Comparison of ENCODE assay signal across 17 mouse cellular contexts in the genomic region with DNA sequence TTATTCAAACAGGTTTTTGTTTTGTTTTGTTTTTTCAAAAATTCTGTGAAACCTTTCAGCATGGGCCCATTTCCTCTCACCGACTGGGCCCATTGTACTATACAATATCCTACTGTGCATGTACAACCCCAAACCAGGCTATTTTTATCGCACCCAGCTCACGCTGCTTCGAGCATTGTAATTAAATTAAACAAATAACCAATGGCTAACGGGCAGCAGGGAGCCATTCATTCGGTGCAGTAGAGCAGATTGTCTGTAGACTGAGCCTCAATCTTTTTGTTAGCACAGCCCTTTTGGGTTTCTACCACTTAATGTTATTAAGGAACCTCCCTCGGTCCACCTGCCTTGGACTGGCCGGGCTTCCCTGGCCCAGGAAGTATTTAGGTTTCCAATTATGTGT. TPM values are rescaled to one million over a fixed set of nuclear protein-coding genes. Genes with fewer than 3 reads are reported as not detected.
DNase-seq lines count a peak whose midpoint lies in the region; ATAC-seq lines count a peak whose summit lies in the region.
"Had no signal": no experiment of that assay in that cellular context is flagged by ENCODE, and none has a peak within 500 bp of the region (broad histone marks: within the 10 kb centered on the region; RNA-seq: fewer than 3 reads in every experiment).

No protein-coding gene starts in this region.

- H3K36me3 ChIP-seq in hindbrain, embryonic 13.5 days, result no peaks in the 10 kb centered on the region
- no peaks in the 10 kb centered on the region for H3K36me3 ChIP-seq in neural tube, embryonic 13.5 days
- H3K36me3 ChIP-seq in kidney, embryonic 15.5 days, result no peaks in the 10 kb centered on the region
- H3K36me3 ChIP-seq: limb, embryonic 12.5 days; stomach, embryonic 15.5 days had no signal

- peak overlapping the region; percentile 43 for H3K4me2 ChIP-seq in hindbrain, embryonic 13.5 days
- peak overlapping the region; percentile 39 for H3K4me2 ChIP-seq in neural tube, embryonic 13.5 days
- no peak overlapping the region for H3K4me2 ChIP-seq in kidney, embryonic 15.5 days
- H3K4me2 ChIP-seq: limb, embryonic 12.5 days; stomach, embryonic 15.5 days had no signal

- peak; percentile 63 for ATAC-seq in hindbrain, embryonic 13.5 days (ENCODE audit: low FRiP score)
- peak; percentile 73 for ATAC-seq in neural tube, embryonic 13.5 days (ENCODE audit: low read depth)
- no peak for ATAC-seq in kidney, embryonic 15.5 days (replicated peaks; ENCODE audit: low FRiP score)
- no peak for ATAC-seq in cerebellum, adult (ENCODE audit: insufficient number of reproducible peaks, low FRiP score, low TSS enrichment)

- peaks cover 18% of the 10 kb centered on the region for H3K27me3 ChIP-seq in hindbrain, embryonic 13.5 days
- H3K27me3 ChIP-seq in neural tube, embryonic 13.5 days, result peaks cover 13% of the 10 kb centered on the region
- H3K27me3 ChIP-seq in kidney, embryonic 15.5 days, result no peaks in the 10 kb centered on the region

- peaks cover 32% of the 10 kb centered on the region for H3K4me1 ChIP-seq in hindbrain, embryonic 13.5 days (replicated peaks)
- peaks cover 39% of the 10 kb centered on the region for H3K4me1 ChIP-seq in neural tube, embryonic 13.5 days (replicated peaks)
- H3K4me1 ChIP-seq in kidney, embryonic 15.5 days, result 0 out of 2 replicates have a peak, but pooled peaks cover 6% of the 10 kb centered on the region
- H3K4me1 ChIP-seq: stomach, embryonic 15.5 days had no signal

- H3K27ac ChIP-seq in hindbrain, embryonic 13.5 days, result peak overlapping the region; percentile 74
- H3K27ac ChIP-seq in neural tube, embryonic 13.5 days (replicated peaks), result peak overlapping the region; percentile 52
- H3K27ac ChIP-seq in kidney, embryonic 15.5 days, result no peak overlapping the region
- H3K27ac ChIP-seq: limb, embryonic 12.5 days; stomach, embryonic 15.5 days had no signal

- no peak overlapping the region for H3K9ac ChIP-seq in hindbrain, embryonic 13.5 days
- no peak overlapping the region for H3K9ac ChIP-seq in neural tube, embryonic 13.5 days
- no peak overlapping the region for H3K9ac ChIP-seq in kidney, embryonic 15.5 days
- H3K9ac ChIP-seq: limb, embryonic 12.5 days; stomach, embryonic 15.5 days had no signal

- WGBS in hindbrain, embryonic 13.5 days, result 8% methylated on average over 8 of the region's 8 CpGs
- WGBS in neural tube, embryonic 13.5 days, result 10% methylated on average over 8 of the region's 8 CpGs
- 60% methylated on average over 8 of the region's 8 CpGs for WGBS in kidney, embryonic 15.5 days

- H3K4me3 ChIP-seq in hindbrain, embryonic 13.5 days, result no peak overlapping the region
- H3K4me3 ChIP-seq in neural tube, embryonic 13.5 days, result no peak overlapping the region
- H3K4me3 ChIP-seq in kidney, embryonic 15.5 days (replicated peaks), result no peak overlapping the region
- H3K4me3 ChIP-seq: limb, embryonic 12.5 days; stomach, embryonic 15.5 days had no signal

- peak; percentile 6 to 18 for DNase-seq in cerebellum, postnatal 14 days
- no peak for DNase-seq in cerebellum, postnatal 36 days
- DNase-seq in embryo, embryonic 11 days, result peak; percentile 18
- no peak for DNase-seq in adrenal gland, postnatal 36 days
- DNase-seq: heart, adult 11 months; heart, postnatal 14 days; lung, adult 18-20 months had no signal

- no peaks in the 10 kb centered on the region for H3K9me3 ChIP-seq in hindbrain, embryonic 13.5 days
- no peaks in the 10 kb centered on the region for H3K9me3 ChIP-seq in neural tube, embryonic 13.5 days
- no peaks in the 10 kb centered on the region for H3K9me3 ChIP-seq in kidney, embryonic 15.5 days (replicated peaks)
- H3K9me3 ChIP-seq: stomach, embryonic 15.5 days had no signal

RNA-seq across cellular contexts. Expression of a gene that starts 39.5 kb away (rescaled TPM):
- polyA plus RNA-seq in hindbrain, embryonic 13.5 days (2015; fragmentation: Nextera tagmentation; extraction: Ambion mirVana), result 32.3 and 38.4 TPM in 2 replicates
- polyA plus RNA-seq in neural tube, embryonic 13.5 days (2015; fragmentation: Nextera tagmentation; extraction: Ambion mirVana), result 0.93 and 2.8 TPM in 2 replicates
- polyA plus RNA-seq in kidney, embryonic 15.5 days (2015; fragmentation: Nextera tagmentation; extraction: Ambion mirVana), result 1.4 and 3.4 TPM in 2 replicates
- 10 to 100 TPM; 18.1 to 20.0 TPM for total RNA-seq in adrenal gland, postnatal 36 days (2021)
- total RNA-seq: heart, postnatal 14 days; layer of hippocampus, postnatal 10 days; megakaryocyte, adult 5-6 weeks had no signal
- polyA plus RNA-seq: cortical plate, adult 2 months; kidney, embryonic 14.5 days had no signal

Comparison
In these comparisons a context has a peak if more than half of its experiments do, and no peak if none do; other contexts are left out.
1. DNase-seq: peak in cerebellum, postnatal 14 days (2 of 2) and embryo, embryonic 11 days (single experiment); none in cerebellum, postnatal 36 days (0 of 2) and adrenal gland, postnatal 36 days (0 of 2).
2. ATAC-seq: peak in hindbrain, embryonic 13.5 days (single experiment) and neural tube, embryonic 13.5 days (single experiment); none in kidney, embryonic 15.5 days (single experiment) and cerebellum, adult (single experiment).